In genomic region chr5:33652783-33653173, GRCm38 (mm10) we compare ENCODE assay signal across 8 mouse cellular contexts. TPM values are rescaled to one million over a fixed set of nuclear protein-coding genes. Genes with fewer than 3 reads are reported as not detected.
DNase-seq lines count a peak whose midpoint lies in the region; ATAC-seq and TF ChIP-seq lines count a peak whose summit lies in the region.

No protein-coding gene starts in this region.

- H3K9me3 ChIP-seq in erythroblast, embryonic 14.5 days (ENCODE audit: control insufficient read depth, low read length), result no peaks in the 10 kb centered on the region
- H3K9me3 ChIP-seq in neural tube, embryonic 11.5 days (ENCODE audit: control insufficient read depth, low read length), result no peaks in the 10 kb centered on the region
- no peaks in the 10 kb centered on the region for H3K9me3 ChIP-seq in limb, embryonic 14.5 days (ENCODE audit: control insufficient read depth, low read length)
- H3K9me3 ChIP-seq in stomach, embryonic 15.5 days, result no peaks in the 10 kb centered on the region

- peaks cover 79% of the 10 kb centered on the region for H3K4me1 ChIP-seq in erythroblast, embryonic 14.5 days (ENCODE audit: control insufficient read depth)
- peaks cover 12% of the 10 kb centered on the region; the same call in 1 of the 2 replicates for H3K4me1 ChIP-seq in neural tube, embryonic 11.5 days (ENCODE audit: control insufficient read depth, insufficient read depth, low read length)
- H3K4me1 ChIP-seq in limb, embryonic 14.5 days (ENCODE audit: control insufficient read depth, insufficient read depth, low read length), result peaks cover 20% of the 10 kb centered on the region
- peaks cover 27% of the 10 kb centered on the region for H3K4me1 ChIP-seq in stomach, embryonic 15.5 days

- H3K4me3 ChIP-seq in erythroblast, embryonic 14.5 days (replicated peaks), result peak overlapping the region; percentile 98
- peak overlapping the region; percentile 83 for H3K4me3 ChIP-seq in neural tube, embryonic 11.5 days (ENCODE audit: low read depth, low read length)
- peak overlapping the region; percentile 85 for H3K4me3 ChIP-seq in limb, embryonic 14.5 days (replicated peaks; ENCODE audit: low read length)
- peak overlapping the region; percentile 77 for H3K4me3 ChIP-seq in stomach, embryonic 15.5 days (replicated peaks)

- no peaks in the 10 kb centered on the region for H3K27me3 ChIP-seq in erythroblast, embryonic 14.5 days (ENCODE audit: control insufficient read depth)
- H3K27me3 ChIP-seq in neural tube, embryonic 11.5 days (ENCODE audit: control insufficient read depth, insufficient read depth, low read length), result no peaks in the 10 kb centered on the region
- no peaks in the 10 kb centered on the region for H3K27me3 ChIP-seq in limb, embryonic 14.5 days (ENCODE audit: control insufficient read depth, insufficient read depth, low read length)
- no peaks in the 10 kb centered on the region for H3K27me3 ChIP-seq in stomach, embryonic 15.5 days (replicated peaks)

- no peak for DNase-seq in neural tube, embryonic 11.5 days (ENCODE audit: low spot score)
- no peak for DNase-seq in neural tube, embryonic 10.5 days (ENCODE audit: extremely low spot score, low spot score)
- DNase-seq in limb, embryonic 14.5 days (ENCODE audit: low spot score), result no peak
- no peak for DNase-seq in urinary bladder, postnatal 14 days (ENCODE audit: low spot score)
- no peak for DNase-seq in spleen, postnatal 4 days (ENCODE audit: low spot score in 2 of 2)

- 4% methylated on average over 9 of the region's 9 CpGs for WGBS in neural tube, embryonic 11.5 days
- 2% methylated on average over 8 of the region's 9 CpGs for WGBS in limb, embryonic 14.5 days
- WGBS in stomach, embryonic 15.5 days, result 3% methylated on average over 9 of the region's 9 CpGs

- no peak for ATAC-seq in erythroblast, adult 5-6 weeks (replicated peaks; ENCODE audit: low FRiP score, poor library complexity, severe bottlenecking)
- peak; percentile 39 for ATAC-seq in neural tube, embryonic 11.5 days (ENCODE audit: insufficient read depth, low FRiP score, low TSS enrichment)
- peak; percentile 3; the same call in 1 of the 2 replicates for ATAC-seq in limb, embryonic 14.5 days (ENCODE audit: low FRiP score, low read depth)
- no peak; the same call in 1 of the 2 replicates for ATAC-seq in stomach, embryonic 15.5 days (ENCODE audit: insufficient read depth, low FRiP score, low read depth)

- H3K4me2 ChIP-seq in neural tube, embryonic 11.5 days (ENCODE audit: low read depth), result peak overlapping the region; percentile 52
- peak overlapping the region; percentile 71 for H3K4me2 ChIP-seq in limb, embryonic 14.5 days (replicated peaks; ENCODE audit: low read depth, low read length, severe bottlenecking)
- peak overlapping the region; percentile 56 for H3K4me2 ChIP-seq in stomach, embryonic 15.5 days

- H3K9ac ChIP-seq in neural tube, embryonic 11.5 days (ENCODE audit: low read length), result peak overlapping the region; percentile 50
- H3K9ac ChIP-seq in limb, embryonic 14.5 days (ENCODE audit: low read depth, low read length, severe bottlenecking), result no peak overlapping the region; the same call in 1 of the 2 replicates
- H3K9ac ChIP-seq in stomach, embryonic 15.5 days, result no peak overlapping the region; the same call in 1 of the 2 replicates

- no peak for TF ChIP-seq POLR2A in limb, embryonic 14.5 days (IDR thresholded peaks at IDR 0.05; ENCODE audit: borderline replicate concordance, extremely low read depth, insufficient read depth, insufficient read length)

- no peak overlapping the region for H3K27ac ChIP-seq in neural tube, embryonic 11.5 days (ENCODE audit: low read depth, low read length)
- peak overlapping the region; percentile 34 for H3K27ac ChIP-seq in limb, embryonic 14.5 days (replicated peaks; ENCODE audit: low read depth, low read length)
- peak overlapping the region; percentile 74 for H3K27ac ChIP-seq in stomach, embryonic 15.5 days

- peaks cover 83% of the 10 kb centered on the region for H3K36me3 ChIP-seq in erythroblast, embryonic 14.5 days (ENCODE audit: control insufficient read depth)
- peaks cover 8% of the 10 kb centered on the region for H3K36me3 ChIP-seq in neural tube, embryonic 11.5 days (ENCODE audit: control insufficient read depth, insufficient read depth, low read length)
- H3K36me3 ChIP-seq in limb, embryonic 14.5 days (ENCODE audit: control insufficient read depth, insufficient read depth, low read length), result peaks cover 45% of the 10 kb centered on the region
- peaks cover 33% of the 10 kb centered on the region for H3K36me3 ChIP-seq in stomach, embryonic 15.5 days

RNA-seq across cellular contexts. Expression of gene Slbp, which starts 0.4 kb away (rescaled TPM):
- 70.9 and 94.3 TPM in 2 replicates for polyA plus RNA-seq in erythroblast, embryonic 14.5 days (2012)
- total RNA-seq in erythroblast, adult 5-6 weeks (2015; ENCODE audit: low replicate concordance), result 123 and 133 TPM in 2 replicates
- 192 and 271 TPM in 2 replicates for total RNA-seq in erythroblast, adult 5-6 weeks (2017; ENCODE audit: low replicate concordance)
- 242 and 267 TPM in 2 replicates for polyA plus RNA-seq in neural tube, embryonic 11.5 days (2014; fragmentation: Nextera tagmentation; extraction: Ambion mirVana)
- polyA plus RNA-seq in limb, embryonic 14.5 days (2012; rRNA removed), result 110 and 148 TPM in 2 replicates
- polyA plus RNA-seq in limb, embryonic 14.5 days (2014; fragmentation: Nextera tagmentation; extraction: Ambion mirVana), result 190 and 199 TPM in 2 replicates
- 208 and 215 TPM in 2 replicates for polyA plus RNA-seq in stomach, embryonic 15.5 days (2015; fragmentation: Nextera tagmentation; extraction: Ambion mirVana)

RNA-seq across cellular contexts. Expression of gene Tacc3, which starts 5.2 kb away (rescaled TPM):
- polyA plus RNA-seq in erythroblast, embryonic 14.5 days (2012), result 9.4 and 11.6 TPM in 2 replicates
- 58.2 and 84.0 TPM in 2 replicates for total RNA-seq in erythroblast, adult 5-6 weeks (2015; ENCODE audit: low replicate concordance)
- 72.4 and 139 TPM in 2 replicates for total RNA-seq in erythroblast, adult 5-6 weeks (2017; ENCODE audit: low replicate concordance)
- polyA plus RNA-seq in neural tube, embryonic 11.5 days (2014; fragmentation: Nextera tagmentation; extraction: Ambion mirVana), result 238 and 260 TPM in 2 replicates
- polyA plus RNA-seq in limb, embryonic 14.5 days (2012; rRNA removed), result 84.3 and 103 TPM in 2 replicates
- 147 and 154 TPM in 2 replicates for polyA plus RNA-seq in limb, embryonic 14.5 days (2014; fragmentation: Nextera tagmentation; extraction: Ambion mirVana)
- polyA plus RNA-seq in stomach, embryonic 15.5 days (2015; fragmentation: Nextera tagmentation; extraction: Ambion mirVana), result 155 and 165 TPM in 2 replicates

RNA-seq across cellular contexts. Expression of gene Tmem129, which starts 5.4 kb away (rescaled TPM):
- polyA plus RNA-seq in erythroblast, embryonic 14.5 days (2012), result 1.2 and 2.2 TPM in 2 replicates
- total RNA-seq in erythroblast, adult 5-6 weeks (2015; ENCODE audit: low replicate concordance), result 10.0 and 12.3 TPM in 2 replicates
- 10.1 and 14.2 TPM in 2 replicates for total RNA-seq in erythroblast, adult 5-6 weeks (2017; ENCODE audit: low replicate concordance)
- polyA plus RNA-seq in neural tube, embryonic 11.5 days (2014; fragmentation: Nextera tagmentation; extraction: Ambion mirVana), result 38.6 and 39.7 TPM in 2 replicates
- 49.9 and 68.5 TPM in 2 replicates for polyA plus RNA-seq in limb, embryonic 14.5 days (2012; rRNA removed)
- 44.9 and 49.3 TPM in 2 replicates for polyA plus RNA-seq in limb, embryonic 14.5 days (2014; fragmentation: Nextera tagmentation; extraction: Ambion mirVana)
- 33.7 and 35.6 TPM in 2 replicates for polyA plus RNA-seq in stomach, embryonic 15.5 days (2015; fragmentation: Nextera tagmentation; extraction: Ambion mirVana)

RNA-seq across cellular contexts. Expression of gene Gm9903, which starts 23.1 kb away (rescaled TPM):
- polyA plus RNA-seq in erythroblast, embryonic 14.5 days (2012), result not detected in 2 replicates
- total RNA-seq in erythroblast, adult 5-6 weeks (2015; ENCODE audit: low replicate concordance), result not detected in 2 replicates
- total RNA-seq in erythroblast, adult 5-6 weeks (2017; ENCODE audit: low replicate concordance), result not detected in 2 replicates
- 0.58 and 0.77 TPM in 2 replicates for polyA plus RNA-seq in neural tube, embryonic 11.5 days (2014; fragmentation: Nextera tagmentation; extraction: Ambion mirVana)
- 0.78 and 0.80 TPM in 2 replicates for polyA plus RNA-seq in limb, embryonic 14.5 days (2012; rRNA removed)
- 0.73 and 0.89 TPM in 2 replicates for polyA plus RNA-seq in limb, embryonic 14.5 days (2014; fragmentation: Nextera tagmentation; extraction: Ambion mirVana)
- 0.17 and 0.58 TPM in 2 replicates for polyA plus RNA-seq in stomach, embryonic 15.5 days (2015; fragmentation: Nextera tagmentation; extraction: Ambion mirVana)

RNA-seq across cellular contexts. Expression of gene Fam53a, which starts 23.3 kb away (rescaled TPM):
- 5.3 and 5.7 TPM in 2 replicates for polyA plus RNA-seq in erythroblast, embryonic 14.5 days (2012)
- total RNA-seq in erythroblast, adult 5-6 weeks (2015; ENCODE audit: low replicate concordance), result 3.3 and 6.1 TPM in 2 replicates
- total RNA-seq in erythroblast, adult 5-6 weeks (2017; ENCODE audit: low replicate concordance), result 2.5 and 3.3 TPM in 2 replicates
- polyA plus RNA-seq in neural tube, embryonic 11.5 days (2014; fragmentation: Nextera tagmentation; extraction: Ambion mirVana), result 53.4 and 59.3 TPM in 2 replicates
- 34.0 and 44.5 TPM in 2 replicates for polyA plus RNA-seq in limb, embryonic 14.5 days (2012; rRNA removed)
- 68.4 and 79.6 TPM in 2 replicates for polyA plus RNA-seq in limb, embryonic 14.5 days (2014; fragmentation: Nextera tagmentation; extraction: Ambion mirVana)
- polyA plus RNA-seq in stomach, embryonic 15.5 days (2015; fragmentation: Nextera tagmentation; extraction: Ambion mirVana), result 52.9 and 53.9 TPM in 2 replicates

Comparison
In these comparisons a context has a peak if more than half of its experiments do, and no peak if none do; other contexts are left out.
1. ATAC-seq: peak in neural tube, embryonic 11.5 days (single experiment) and limb, embryonic 14.5 days (single experiment); none in erythroblast, adult 5-6 weeks (single experiment) and stomach, embryonic 15.5 days (single experiment).
2. RNA of gene Tmem129, which starts 5.4 kb away (polyA plus RNA-seq): 44.9 to 68.5 TPM in limb, embryonic 14.5 days, 38.6 to 39.7 TPM in neural tube, embryonic 11.5 days and 33.7 to 35.6 TPM in stomach, embryonic 15.5 days; 1.2 to 2.2 TPM in erythroblast, embryonic 14.5 days; every median in the first group is over 10 times any median in the second.
3. Peak in every context shown above with its lines, with median percentiles within 50 percentile points of each other: H3K4me3 ChIP-seq and H3K4me2 ChIP-seq.